Mouse (Mus musculus) small intestine, adult 2 months (tissue): ENCODE results near the gene Cyp4v3.

ENCODE experiments used
- CTCF ChIP-seq: fragments of 200-500 bp; IDR thresholded peaks from 2 replicates; pipeline ENCODE4 v1.5.1; 2012; ENCODE audit warnings: low read depth, mild to moderate bottlenecking, control low read depth, inconsistent platforms, low read length, moderate library complexity, mixed read lengths; ENCODE audit not compliant: insufficient replicate concordance, insufficient read length; ENCODE audit errors: extremely low read depth
- POLR2A ChIP-seq: fragments of 200-500 bp; IDR thresholded peaks from 2 replicates; pipeline ENCODE4 v1.6.1; 2012; ENCODE audit warnings: low read depth, mild to moderate bottlenecking, control low read depth, inconsistent platforms, low read length, moderate library complexity

GRCm38 (mm10) chr8:45310967-45311366 lies 22.0 kb downstream of the Cyp4v3 start:
- TF ChIP-seq CTCF (no peak), POLR2A (no peak)
